Mouse (Mus musculus): ENCODE results near the gene Olfr44. TPM values are rescaled to one million over a fixed set of nuclear protein-coding genes. Genes with fewer than 3 reads are reported as not detected.

Olfr44 gene
- not detected in 2 replicates for polyA plus RNA-seq (2015; fragmentation: Nextera tagmentation; extraction: Ambion mirVana)

GRCm38 (mm10) chr9:39493895-39494294 lies at the start of gene Olfr44:
Olfr44 (minus strand) TSS chr9:39493995.
- Histone ChIP-seq H3K4me2 (no peak within 1 kb of the TSS), H3K36me3 (no peaks in the 10 kb centered on the region), H3K4me1 (no peaks in the 10 kb centered on the region), H3K9ac (no peak within 1 kb of the TSS), H3K27me3 (no peaks in the 10 kb centered on the region), H3K27ac (no peak within 1 kb of the TSS), H3K9me3 (no peaks in the 10 kb centered on the region), H3K4me3 (no peak within 1 kb of the TSS)
- WGBS = 79% methylated on average over 2 of the region's 2 CpGs
- no peak for ATAC-seq (ENCODE audit: insufficient number of reproducible peaks, low FRiP score, low TSS enrichment, low read depth)

GRCm38 (mm10) chr9:39523616-39524285 lies 30.0 kb upstream of the Olfr44 start:
- WGBS = 49% methylated on average over 1 of the region's 1 CpGs
- no peaks in the 10 kb centered on the region for H3K36me3 ChIP-seq
- H3K27ac ChIP-seq = no peak overlapping the region
- no peaks in the 10 kb centered on the region for H3K27me3 ChIP-seq
- no peaks in the 10 kb centered on the region for H3K4me1 ChIP-seq
- H3K9ac ChIP-seq = no peak overlapping the region
- no peaks in the 10 kb centered on the region for H3K9me3 ChIP-seq
- H3K4me3 ChIP-seq = no peak overlapping the region
- H3K4me2 ChIP-seq = no peak overlapping the region
- ATAC-seq (ENCODE audit: insufficient number of reproducible peaks, low FRiP score, low TSS enrichment, low read depth) = no peak

GRCm38 (mm10) chr9:39518595-39518994 lies 24.8 kb upstream of the Olfr44 start:
- Histone ChIP-seq H3K27ac (no peak overlapping the region), H3K36me3 (no peaks in the 10 kb centered on the region), H3K4me3 (no peak overlapping the region), H3K4me1 (no peaks in the 10 kb centered on the region), H3K9me3 (no peaks in the 10 kb centered on the region), H3K9ac (no peak overlapping the region), H3K4me2 (no peak overlapping the region), H3K27me3 (no peaks in the 10 kb centered on the region)
- ATAC-seq (ENCODE audit: insufficient number of reproducible peaks, low FRiP score, low TSS enrichment, low read depth) = no peak

- 32% methylated on average over 3 of the region's 3 CpGs for WGBS
- Histone ChIP-seq H3K9me3 (no peaks in the 10 kb centered on the region), H3K4me1 (no peaks in the 10 kb centered on the region), H3K4me3 (no peak within 1 kb of the TSS), H3K36me3 (no peaks in the 10 kb centered on the region), H3K9ac (no peak within 1 kb of the TSS), H3K27me3 (no peaks in the 10 kb centered on the region), H3K4me2 (no peak within 1 kb of the TSS), H3K27ac (no peak within 1 kb of the TSS)
- ATAC-seq (ENCODE audit: insufficient number of reproducible peaks, low FRiP score, low TSS enrichment, low read depth) = 0 out of 2 replicates have a peak, but pooled peaks have one; percentile 40
Observed at GRCm38 (mm10) chr9:39515531-39515930, 21.7 kb upstream of the Olfr44 start, which contains the start of gene Olfr957. Olfr957 (minus strand) TSS chr9:39515809.

GRCm38 (mm10) chr9:39509412-39509811 lies 15.6 kb upstream of the Olfr44 start:
- Histone ChIP-seq H3K27me3 (no peaks in the 10 kb centered on the region), H3K27ac (no peak overlapping the region), H3K4me3 (no peak overlapping the region), H3K4me1 (no peaks in the 10 kb centered on the region), H3K4me2 (no peak overlapping the region), H3K36me3 (no peaks in the 10 kb centered on the region), H3K9ac (no peak overlapping the region), H3K9me3 (no peaks in the 10 kb centered on the region)
- ATAC-seq (ENCODE audit: insufficient number of reproducible peaks, low FRiP score, low TSS enrichment, low read depth) = no peak
- WGBS = 80% methylated on average over 9 of the region's 9 CpGs

- H3K27me3 ChIP-seq = no peaks in the 10 kb centered on the region
- H3K4me1 ChIP-seq = no peaks in the 10 kb centered on the region
- no peaks in the 10 kb centered on the region for H3K36me3 ChIP-seq
- ATAC-seq (ENCODE audit: insufficient number of reproducible peaks, low FRiP score, low TSS enrichment, low read depth) = no peak
- no peak overlapping the region for H3K4me2 ChIP-seq
- no peaks in the 10 kb centered on the region for H3K9me3 ChIP-seq
- H3K9ac ChIP-seq = no peak overlapping the region
- no peak overlapping the region for H3K27ac ChIP-seq
- WGBS = 15% methylated on average over 6 of the region's 6 CpGs
- H3K4me3 ChIP-seq = no peak overlapping the region
Observed at GRCm38 (mm10) chr9:39508998-39509397, 15.2 kb upstream of the Olfr44 start.

GRCm38 (mm10) chr9:39471844-39472243 lies 22.0 kb downstream of the Olfr44 start, which contains the start of gene Olfr955:
Olfr955 (minus strand) TSS chr9:39471944.
- ATAC-seq (ENCODE audit: insufficient number of reproducible peaks, low FRiP score, low TSS enrichment, low read depth) = no peak
- H3K9ac ChIP-seq = no peak within 1 kb of the TSS
- no peaks in the 10 kb centered on the region for H3K27me3 ChIP-seq
- no peaks in the 10 kb centered on the region for H3K4me1 ChIP-seq
- H3K36me3 ChIP-seq = no peaks in the 10 kb centered on the region
- H3K27ac ChIP-seq = no peak within 1 kb of the TSS
- 34% methylated on average over 1 of the region's 1 CpGs for WGBS
- no peak within 1 kb of the TSS for H3K4me2 ChIP-seq
- H3K4me3 ChIP-seq = no peak within 1 kb of the TSS
- H3K9me3 ChIP-seq = no peaks in the 10 kb centered on the region

- H3K27ac ChIP-seq = no peak within 1 kb of the TSS
- H3K27me3 ChIP-seq = no peaks in the 10 kb centered on the region
- H3K9me3 ChIP-seq = no peaks in the 10 kb centered on the region
- H3K4me2 ChIP-seq = no peak within 1 kb of the TSS
- H3K36me3 ChIP-seq = no peaks in the 10 kb centered on the region
- no peak within 1 kb of the TSS for H3K9ac ChIP-seq
- H3K4me3 ChIP-seq = no peak within 1 kb of the TSS
- ATAC-seq (ENCODE audit: insufficient number of reproducible peaks, low FRiP score, low TSS enrichment, low read depth) = no peak
- H3K4me1 ChIP-seq = no peaks in the 10 kb centered on the region
- WGBS = 80% methylated on average over 6 of the region's 6 CpGs
Observed at GRCm38 (mm10) chr9:39456401-39456800, 37.4 kb downstream of the Olfr44 start, which contains the start of gene Olfr954. Olfr954 (plus strand) TSS chr9:39456701.

Other genes with a start within 250 kb of the Olfr44 start
- not detected in 2 replicates for gene Olfr1537, start 244.0 kb downstream of the Olfr44 start, polyA plus RNA-seq (2015; fragmentation: Nextera tagmentation; extraction: Ambion mirVana)
- gene Olfr945, start 217.2 kb downstream of the Olfr44 start, polyA plus RNA-seq (2015; fragmentation: Nextera tagmentation; extraction: Ambion mirVana) = not detected in 2 replicates
- gene Olfr948, start 167.9 kb downstream of the Olfr44 start, polyA plus RNA-seq (2015; fragmentation: Nextera tagmentation; extraction: Ambion mirVana) = not detected in 2 replicates
- not detected in 2 replicates for gene Olfr951, start 106.6 kb downstream of the Olfr44 start, polyA plus RNA-seq (2015; fragmentation: Nextera tagmentation; extraction: Ambion mirVana)
- gene Olfr952, start 66.8 kb downstream of the Olfr44 start, polyA plus RNA-seq (2015; fragmentation: Nextera tagmentation; extraction: Ambion mirVana) = not detected in 2 replicates
- not detected in 2 replicates for gene Olfr954, start 37.3 kb downstream of the Olfr44 start, polyA plus RNA-seq (2015; fragmentation: Nextera tagmentation; extraction: Ambion mirVana)
- not detected in 2 replicates for gene Olfr955, start 22.1 kb downstream of the Olfr44 start, polyA plus RNA-seq (2015; fragmentation: Nextera tagmentation; extraction: Ambion mirVana)
- not detected in 2 replicates for gene Olfr957, start 21.8 kb upstream of the Olfr44 start, polyA plus RNA-seq (2015; fragmentation: Nextera tagmentation; extraction: Ambion mirVana)
- not detected in 2 replicates for gene Olfr958, start 60.1 kb upstream of the Olfr44 start, polyA plus RNA-seq (2015; fragmentation: Nextera tagmentation; extraction: Ambion mirVana)
- gene Olfr959, start 81.6 kb upstream of the Olfr44 start, polyA plus RNA-seq (2015; fragmentation: Nextera tagmentation; extraction: Ambion mirVana) = not detected in 2 replicates
- gene AW551984, start 110.4 kb upstream of the Olfr44 start, polyA plus RNA-seq (2015; fragmentation: Nextera tagmentation; extraction: Ambion mirVana) = 75.0 and 122 TPM in 2 replicates
- not detected in 2 replicates for gene Olfr148, start 116.7 kb upstream of the Olfr44 start, polyA plus RNA-seq (2015; fragmentation: Nextera tagmentation; extraction: Ambion mirVana)
- not detected in 2 replicates for gene Olfr960, start 127.4 kb upstream of the Olfr44 start, polyA plus RNA-seq (2015; fragmentation: Nextera tagmentation; extraction: Ambion mirVana)
- gene Olfr961, start 151.1 kb upstream of the Olfr44 start, polyA plus RNA-seq (2015; fragmentation: Nextera tagmentation; extraction: Ambion mirVana) = not detected in 2 replicates
- not detected in 2 replicates for gene Olfr963, start 173.2 kb upstream of the Olfr44 start, polyA plus RNA-seq (2015; fragmentation: Nextera tagmentation; extraction: Ambion mirVana)
- gene Olfr149, start 213.1 kb upstream of the Olfr44 start, polyA plus RNA-seq (2015; fragmentation: Nextera tagmentation; extraction: Ambion mirVana) = not detected in 2 replicates
- gene Olfr965, start 217.4 kb upstream of the Olfr44 start, polyA plus RNA-seq (2015; fragmentation: Nextera tagmentation; extraction: Ambion mirVana) = not detected in 2 replicates
- not detected in 2 replicates for gene Olfr150, start 237.0 kb upstream of the Olfr44 start, polyA plus RNA-seq (2015; fragmentation: Nextera tagmentation; extraction: Ambion mirVana)